Mouse (Mus musculus) G1E (cell line): ENCODE data around the gene Pik3c2b.

Experiments used
- CTCF ChIP-seq: IDR thresholded peaks from 2 replicates; pipeline ENCODE4 v1.5.1; 2012; ENCODE audit warnings: low read depth, low read length, inconsistent platforms, mixed read lengths
- GATA1 ChIP-seq: IDR thresholded peaks from 2 replicates; pipeline ENCODE4 v1.6.1; 2012; ENCODE audit warnings: borderline replicate concordance, low read length, inconsistent platforms, mixed read lengths
- GATA2 ChIP-seq: IDR thresholded peaks from 2 replicates; pipeline ENCODE4 v1.6.1; 2012; ENCODE audit warnings: low read depth, low read length, inconsistent platforms, borderline replicate concordance
- POLR2AphosphoS5 ChIP-seq: IDR thresholded peaks from 2 replicates; pipeline ENCODE4 v1.6.1; 2012; ENCODE audit warnings: low read depth, low read length, inconsistent platforms; ENCODE audit not compliant: insufficient replicate concordance
- TAL1 ChIP-seq: conservative IDR thresholded peaks from 2 replicates; pipeline ENCODE4 v1.6.1; 2012; ENCODE audit warnings: low read depth, low read length, inconsistent platforms, mixed read lengths

DNA sequence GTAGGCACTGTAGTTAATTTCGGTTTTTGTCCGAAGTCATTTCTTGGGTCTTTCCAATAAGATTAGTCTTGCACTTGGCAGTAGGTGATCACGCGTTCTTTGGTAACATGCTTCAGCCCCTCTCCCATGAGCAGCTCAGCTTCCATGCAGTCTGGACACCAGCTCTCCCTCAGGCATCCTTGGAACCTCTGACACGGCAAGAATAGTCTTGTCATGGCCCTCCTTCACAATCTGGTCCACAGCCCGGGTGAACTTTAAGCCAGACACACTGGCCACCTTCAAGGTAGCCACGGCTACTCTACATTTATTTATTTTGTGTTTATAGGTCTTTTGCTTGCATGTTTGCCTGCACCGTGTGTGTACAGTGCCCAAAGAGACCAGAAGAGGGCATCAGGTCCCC is 102.7 kb downstream of the Pik3c2b start:
- TF ChIP-seq GATA1, result no peak
- no peak for TF ChIP-seq CTCF
- TF ChIP-seq POLR2AphosphoS5, result no peak
- TF ChIP-seq TAL1, result no peak
- TF ChIP-seq GATA2, result no peak
